ENCODE assay signal across 21 mouse cellular contexts in genomic region chr12:54407301-54407896, GRCm38 (mm10).
A peak's percentile ranks its signal among the peaks of the same experiment; 100 is the strongest.
DNase-seq lines count a peak whose midpoint lies in the region; ATAC-seq and TF ChIP-seq lines count a peak whose summit lies in the region.
"Had no signal": no experiment of that assay in that cellular context is flagged by ENCODE, and none has a peak within 500 bp of the region (broad histone marks: within the 10 kb centered on the region; RNA-seq: fewer than 3 reads in every experiment).

No protein-coding gene starts in this region.

- H3K4me3 ChIP-seq in forebrain, embryonic 14.5 days (ENCODE audit: low read depth, low read length): no peak overlapping the region
- H3K4me3 ChIP-seq in forebrain, embryonic 15.5 days: no peak overlapping the region
- no peak overlapping the region for H3K4me3 ChIP-seq in MEL (ENCODE audit: control insufficient read depth in 1 of 2, insufficient read depth in 1 of 2, low read depth in 2 of 2, low read length in 2 of 2)
- no peak overlapping the region for H3K4me3 ChIP-seq in heart, embryonic 12.5 days
- no peak overlapping the region for H3K4me3 ChIP-seq in forebrain, embryonic 12.5 days (replicated peaks)
- H3K4me3 ChIP-seq: embryonic facial prominence, embryonic 13.5 days; hindbrain, embryonic 13.5 days; intestine, embryonic 15.5 days had no signal

- DNase-seq in forebrain, embryonic 14.5 days (ENCODE audit: low spot score): peak; percentile 19
- DNase-seq in 416B (ENCODE audit: low read depth): peak; percentile 4
- DNase-seq in MEL (ENCODE audit: low read depth, low spot score): no peak
- no peak for DNase-seq in left cerebral cortex, adult 9 months (ENCODE audit: low spot score in 2 of 2)
- DNase-seq: adrenal gland, postnatal 14 days; cerebellum, adult 11 months; cerebellum, adult 8-10 months; cerebellum, postnatal 14 days; gastrocnemius, postnatal 10 days; heart, postnatal 10 days; kidney, adult 18-20 months had no signal

- peaks cover 11% of the 10 kb centered on the region; the same call in 1 of the 2 replicates for H3K4me1 ChIP-seq in forebrain, embryonic 14.5 days (ENCODE audit: control insufficient read depth, insufficient read depth, low read length)
- H3K4me1 ChIP-seq in forebrain, embryonic 15.5 days: peaks cover 14% of the 10 kb centered on the region
- H3K4me1 ChIP-seq in MEL (ENCODE audit: control insufficient read depth in 1 of 2, insufficient read depth in 2 of 2, low read length in 2 of 2): no peaks in the 10 kb centered on the region
- H3K4me1 ChIP-seq in heart, embryonic 12.5 days (replicated peaks): peaks cover 14% of the 10 kb centered on the region
- peaks cover 21% of the 10 kb centered on the region for H3K4me1 ChIP-seq in forebrain, embryonic 12.5 days
- H3K4me1 ChIP-seq: intestine, embryonic 15.5 days had no signal

- no peak overlapping the region for H3K27ac ChIP-seq in forebrain, embryonic 14.5 days (ENCODE audit: low read depth, low read length)
- no peak overlapping the region for H3K27ac ChIP-seq in forebrain, embryonic 15.5 days (replicated peaks)
- no peak overlapping the region for H3K27ac ChIP-seq in MEL (ENCODE audit: control insufficient read depth, low read depth, low read length)
- H3K27ac ChIP-seq in heart, embryonic 12.5 days (ENCODE audit: poor library complexity, severe bottlenecking): no peak overlapping the region
- no peak overlapping the region for H3K27ac ChIP-seq in forebrain, embryonic 12.5 days
- H3K27ac ChIP-seq: embryonic facial prominence, embryonic 13.5 days; hindbrain, embryonic 13.5 days; intestine, embryonic 15.5 days had no signal

- no peak for TF ChIP-seq CTCF in MEL (IDR thresholded peaks at IDR 0.05 in 2 of 3, conservative IDR thresholded peaks at IDR 0.05 in 1 of 3; ENCODE audit: control insufficient read depth in 1 of 3, insufficient read depth in 1 of 3, low read depth in 2 of 3, low read length in 3 of 3, poor library complexity in 1 of 3, severe bottlenecking in 1 of 3)

- no peak for ATAC-seq in forebrain, embryonic 14.5 days
- no peak for ATAC-seq in forebrain, embryonic 15.5 days (replicated peaks)
- ATAC-seq in common myeloid progenitor, adult 5-6 weeks (replicated peaks; ENCODE audit: low read depth, poor library complexity, severe bottlenecking): peak; percentile 26; the same call in 1 of the 2 replicates
- no peak for ATAC-seq in heart, embryonic 12.5 days (ENCODE audit: insufficient number of reproducible peaks, low FRiP score)
- no peak for ATAC-seq in forebrain, embryonic 12.5 days (ENCODE audit: low FRiP score)
- ATAC-seq: activated CD4-positive, CD25-positive, alpha-beta regulatory T cell, adult 4 months; forebrain, embryonic 16.5 days; intestine, embryonic 15.5 days had no signal

- 66% methylated on average over 6 of the region's 6 CpGs for WGBS in forebrain, embryonic 14.5 days
- 62% methylated on average over 6 of the region's 6 CpGs for WGBS in forebrain, embryonic 15.5 days
- WGBS in heart, embryonic 12.5 days: 56% methylated on average over 6 of the region's 6 CpGs
- 72% methylated on average over 6 of the region's 6 CpGs for WGBS in forebrain, embryonic 12.5 days

- H3K27me3 ChIP-seq in forebrain, embryonic 14.5 days (replicated peaks; ENCODE audit: control insufficient read depth, insufficient read depth, low read length): no peaks in the 10 kb centered on the region
- H3K27me3 ChIP-seq in forebrain, embryonic 15.5 days: no peaks in the 10 kb centered on the region
- H3K27me3 ChIP-seq in MEL (ENCODE audit: control insufficient read depth in 1 of 2, insufficient read depth in 2 of 2, low read length in 2 of 2): peaks cover 1 to 3% of the 10 kb centered on the region in 2 experiments; a peak in 3 of 4 replicates
- no peaks in the 10 kb centered on the region for H3K27me3 ChIP-seq in heart, embryonic 12.5 days (replicated peaks)
- no peaks in the 10 kb centered on the region for H3K27me3 ChIP-seq in forebrain, embryonic 12.5 days
- H3K27me3 ChIP-seq: embryonic facial prominence, embryonic 13.5 days; hindbrain, embryonic 13.5 days; intestine, embryonic 15.5 days had no signal

- H3K36me3 ChIP-seq in forebrain, embryonic 14.5 days (ENCODE audit: control insufficient read depth, insufficient read depth, low read length): no peaks in the 10 kb centered on the region
- no peaks in the 10 kb centered on the region for H3K36me3 ChIP-seq in forebrain, embryonic 15.5 days
- H3K36me3 ChIP-seq in MEL (ENCODE audit: control insufficient read depth in 1 of 2, insufficient read depth in 2 of 2, low read length in 2 of 2): no peaks in the 10 kb centered on the region
- no peaks in the 10 kb centered on the region for H3K36me3 ChIP-seq in heart, embryonic 12.5 days
- no peaks in the 10 kb centered on the region for H3K36me3 ChIP-seq in forebrain, embryonic 12.5 days (replicated peaks)
- H3K36me3 ChIP-seq: embryonic facial prominence, embryonic 13.5 days; G1E; hindbrain, embryonic 13.5 days; intestine, embryonic 15.5 days had no signal

- H3K4me2 ChIP-seq in forebrain, embryonic 14.5 days (ENCODE audit: low read length): no peak overlapping the region
- H3K4me2 ChIP-seq in forebrain, embryonic 15.5 days (replicated peaks): no peak overlapping the region
- no peak overlapping the region for H3K4me2 ChIP-seq in heart, embryonic 12.5 days
- H3K4me2 ChIP-seq in forebrain, embryonic 12.5 days: no peak overlapping the region
- H3K4me2 ChIP-seq: embryonic facial prominence, embryonic 13.5 days; hindbrain, embryonic 13.5 days; intestine, embryonic 15.5 days had no signal

- H3K9ac ChIP-seq in forebrain, embryonic 14.5 days (ENCODE audit: low read length): no peak overlapping the region
- H3K9ac ChIP-seq in forebrain, embryonic 15.5 days (replicated peaks): no peak overlapping the region
- H3K9ac ChIP-seq in MEL (ENCODE audit: control insufficient read depth, low read depth, low read length, poor library complexity, severe bottlenecking): no peak overlapping the region
- no peak overlapping the region for H3K9ac ChIP-seq in heart, embryonic 12.5 days
- H3K9ac ChIP-seq in forebrain, embryonic 12.5 days: no peak overlapping the region
- H3K9ac ChIP-seq: embryonic facial prominence, embryonic 13.5 days; hindbrain, embryonic 13.5 days; intestine, embryonic 15.5 days had no signal

- no peaks in the 10 kb centered on the region for H3K9me3 ChIP-seq in forebrain, embryonic 14.5 days (replicated peaks; ENCODE audit: control insufficient read depth, low read length)
- H3K9me3 ChIP-seq in forebrain, embryonic 15.5 days: no peaks in the 10 kb centered on the region
- H3K9me3 ChIP-seq in MEL (replicated peaks; ENCODE audit: insufficient read depth, low read length): no peaks in the 10 kb centered on the region
- H3K9me3 ChIP-seq in heart, embryonic 12.5 days (replicated peaks): peaks cover 4% of the 10 kb centered on the region; the same call in 1 of the 2 replicates
- no peaks in the 10 kb centered on the region for H3K9me3 ChIP-seq in forebrain, embryonic 12.5 days
- H3K9me3 ChIP-seq: embryonic facial prominence, embryonic 13.5 days; intestine, embryonic 15.5 days had no signal

- TF ChIP-seq POLR2A in MEL (IDR thresholded peaks at IDR 0.05; ENCODE audit: control insufficient read depth in 1 of 2, insufficient read depth in 1 of 2, low read depth in 1 of 2, low read length in 2 of 2, poor library complexity in 1 of 2): no peak

- TF ChIP-seq EP300 in MEL (IDR thresholded peaks at IDR 0.05; ENCODE audit: low read depth in 1 of 2, low read length in 2 of 2): no peak

- no peaks in the 10 kb centered on the region for H3K79me2 ChIP-seq in MEL (ENCODE audit: control insufficient read depth, insufficient read depth, low read length, poor library complexity)

- TF ChIP-seq RAD21 in MEL (IDR thresholded peaks at IDR 0.05; ENCODE audit: low read depth, low read length): no peak

TF ChIP-seq in MEL, 35 proteins besides CTCF, POLR2A, EP300 and RAD21:
- TF ChIP-seq RCOR1 (IDR thresholded peaks at IDR 0.05; ENCODE audit: low read depth, low read length): no peak
- TF ChIP-seq USF1 (IDR thresholded peaks at IDR 0.05; ENCODE audit: low read depth, low read length): 0 out of 2 replicates have a peak, but pooled peaks have one; percentile 26

Comparison
In these comparisons a context has a peak if more than half of its experiments do, and no peak if none do; other contexts are left out.
1. DNase-seq: peak in forebrain, embryonic 14.5 days (single experiment) and 416B (single experiment); none in MEL (single experiment) and left cerebral cortex, adult 9 months (0 of 2).